Mouse (Mus musculus) activated CD4-positive, CD25-positive, alpha-beta regulatory T cell, adult 4 months (primary cell): Measurements from ENCODE around the gene Pitpnc1. TPM values are rescaled to one million over a fixed set of nuclear protein-coding genes. Genes with fewer than 3 reads are reported as not detected.
A peak's percentile ranks its signal among the peaks of the same experiment; 100 is the strongest.

ENCODE experiments used
- ATAC-seq: one replicate; pipeline ENCODE4 v1.8.0; 2017
- polyA plus RNA-seq, 2 experiments: library from polyadenylated mRNA; unstranded; fragments of 100-300 nt; shearing (Covaris generic); gene quantifications; one replicate each; pipeline ENCODE4 v1.2.1; 2017

Pitpnc1 gene
- polyA plus RNA-seq, 2 experiments from 2014 or later: 101 to 116 TPM

DNA sequence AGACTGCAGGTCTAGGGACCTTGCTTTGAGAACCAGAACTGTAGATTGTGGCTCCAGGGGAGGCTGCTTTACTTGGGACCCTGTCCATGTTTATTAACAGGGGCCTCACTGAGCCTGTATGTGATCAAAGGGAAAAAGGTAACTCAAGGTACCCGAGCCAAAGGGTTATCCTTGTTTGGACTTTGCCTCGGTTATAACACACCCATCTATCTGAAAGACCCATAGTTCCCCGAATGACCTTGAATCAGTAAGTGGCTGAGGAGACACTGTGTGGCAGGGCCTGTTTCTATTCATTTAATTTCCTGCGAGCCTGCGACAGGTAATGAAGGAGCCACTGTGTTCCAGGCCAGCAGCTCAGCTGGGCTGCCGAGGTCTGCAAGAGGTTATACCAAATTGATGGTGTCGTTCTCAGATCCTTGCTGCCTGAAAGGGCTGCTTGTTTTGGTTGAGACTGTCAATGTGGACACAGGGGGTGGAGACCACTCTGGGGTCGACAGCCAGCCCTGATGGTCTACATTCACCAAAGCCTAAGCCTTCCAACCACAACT is 246.8 kb downstream of the Pitpnc1 start:
- no peak for ATAC-seq

DNA sequence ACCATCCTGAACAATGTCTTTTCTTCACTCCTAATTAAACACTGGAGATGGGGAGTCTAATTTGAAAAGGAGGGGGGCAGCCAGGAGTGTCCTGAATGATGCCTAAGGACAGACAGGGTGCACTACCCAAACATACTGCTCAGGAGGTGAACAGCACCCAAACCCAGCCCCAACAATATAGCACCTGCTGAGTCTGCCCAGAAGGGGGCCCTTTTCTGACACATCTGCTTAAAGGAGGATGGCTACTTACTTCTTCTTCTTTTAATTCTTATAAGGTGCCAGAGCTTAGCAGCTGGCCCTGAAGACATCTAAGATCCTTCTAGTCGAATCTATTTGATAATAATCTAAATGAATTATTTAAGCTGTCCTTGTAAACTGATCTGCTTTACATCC is 247.3 kb downstream of the Pitpnc1 start:
- no peak for ATAC-seq

DNA sequence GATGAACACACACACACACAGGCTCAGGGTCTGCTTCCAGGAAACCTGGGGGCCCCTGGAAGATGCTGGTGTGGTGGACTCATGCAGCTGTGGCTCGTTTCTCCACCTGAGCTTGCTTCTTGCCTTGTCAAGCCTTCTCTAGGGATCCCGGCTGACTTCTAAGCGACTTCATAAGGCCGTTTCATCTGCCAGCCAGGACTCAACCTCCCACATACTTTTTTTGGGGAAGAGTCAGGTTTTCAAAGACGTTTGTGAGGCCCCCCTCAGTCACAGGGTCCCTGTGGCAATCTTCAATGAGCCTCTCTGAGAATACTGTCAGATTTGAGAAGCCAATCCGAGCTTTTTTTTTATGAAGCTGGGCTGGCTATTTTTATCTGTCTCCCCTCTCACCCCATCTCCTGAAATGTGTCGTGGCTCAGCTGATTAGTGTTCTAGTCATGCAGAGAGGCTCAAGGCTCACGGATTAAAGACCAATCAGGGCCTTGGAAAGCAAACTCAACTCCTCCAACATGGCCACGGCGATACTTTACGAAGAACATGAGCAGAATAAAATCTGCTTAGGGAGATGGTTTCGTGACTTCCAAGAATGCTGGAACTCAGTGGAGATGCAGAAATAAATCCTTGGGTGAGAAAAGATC is 247.8 kb downstream of the Pitpnc1 start:
- no peak for ATAC-seq

DNA sequence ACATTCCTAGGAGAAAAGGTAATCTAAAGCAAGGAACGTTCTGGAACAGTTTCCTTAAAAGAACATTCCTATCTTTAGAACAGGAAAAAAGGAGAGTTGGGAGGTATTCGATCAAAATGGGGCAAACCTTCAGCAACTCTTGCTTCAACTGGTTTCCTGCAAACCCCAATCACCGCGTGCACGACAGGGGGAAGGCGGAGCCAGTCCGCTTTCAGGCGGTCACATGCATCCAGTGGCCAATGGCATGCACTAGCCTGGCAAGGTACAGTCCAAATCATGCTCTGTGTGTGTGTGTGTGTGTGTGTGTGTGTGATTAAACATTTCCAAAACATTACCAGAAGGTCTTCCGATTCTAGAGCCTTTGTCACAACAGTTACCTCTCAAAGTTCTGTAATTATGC is 255.4 kb downstream of the Pitpnc1 start:
- ATAC-seq: no peak

DNA sequence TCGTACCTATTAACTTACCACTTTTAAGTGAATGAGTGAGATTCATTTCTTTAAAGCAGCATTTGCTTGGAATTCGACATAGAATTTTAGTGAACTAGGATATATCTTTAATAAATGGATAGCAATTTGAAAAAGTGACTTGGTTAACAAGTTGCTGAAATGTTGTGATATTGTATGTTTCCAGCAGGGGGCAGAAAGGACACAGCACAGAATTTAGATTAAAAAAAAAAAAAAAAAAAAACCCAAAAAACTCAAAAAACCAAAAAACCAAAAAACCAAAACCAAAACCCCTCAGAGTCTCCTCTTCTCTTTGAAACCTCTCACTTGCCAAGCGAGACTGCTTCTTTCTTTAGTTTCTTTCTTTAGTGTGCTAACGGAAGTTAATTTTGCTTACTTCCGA is 256.8 kb downstream of the Pitpnc1 start:
- ATAC-seq: no peak

DNA sequence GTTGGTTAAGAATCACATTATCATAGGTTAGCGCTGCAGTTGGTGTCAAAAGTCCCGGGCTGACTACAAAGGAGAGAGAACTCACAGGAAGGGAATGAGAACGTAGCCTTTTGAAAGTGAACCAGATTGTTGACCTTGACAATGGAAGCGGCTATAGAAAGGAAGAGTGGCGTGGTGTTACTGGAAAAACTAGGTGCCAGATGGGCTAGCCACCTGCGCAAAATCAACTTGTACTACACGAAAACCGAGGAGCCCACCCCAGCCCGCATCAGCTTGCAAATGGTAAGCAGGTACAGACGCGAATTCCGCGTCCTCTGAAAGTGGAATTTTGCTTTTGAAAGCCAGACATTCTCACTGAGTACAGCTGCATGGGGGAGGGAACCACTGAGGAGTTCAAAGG is 260.7 kb downstream of the Pitpnc1 start:
- ATAC-seq: no peak

DNA sequence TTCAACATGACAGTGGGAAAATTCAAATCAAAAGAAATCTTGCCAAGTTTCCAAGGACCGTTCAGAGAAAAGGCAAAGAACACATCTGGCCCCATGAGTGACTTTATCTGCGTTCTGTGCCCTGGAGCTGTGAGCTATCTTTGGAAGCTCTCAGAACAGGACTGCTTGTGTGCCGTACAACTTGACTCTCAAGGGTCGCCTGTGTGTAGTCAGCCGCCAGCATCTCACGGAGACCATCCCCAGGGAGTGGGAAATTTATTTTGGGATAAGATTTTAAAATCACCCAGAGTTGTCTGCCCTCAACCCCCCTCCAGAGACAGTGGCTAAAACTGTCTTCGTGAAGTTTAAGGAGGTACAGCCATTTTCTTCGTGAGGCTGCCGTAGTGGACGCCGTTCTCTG is 268.7 kb downstream of the Pitpnc1 start:
- no peak for ATAC-seq

DNA sequence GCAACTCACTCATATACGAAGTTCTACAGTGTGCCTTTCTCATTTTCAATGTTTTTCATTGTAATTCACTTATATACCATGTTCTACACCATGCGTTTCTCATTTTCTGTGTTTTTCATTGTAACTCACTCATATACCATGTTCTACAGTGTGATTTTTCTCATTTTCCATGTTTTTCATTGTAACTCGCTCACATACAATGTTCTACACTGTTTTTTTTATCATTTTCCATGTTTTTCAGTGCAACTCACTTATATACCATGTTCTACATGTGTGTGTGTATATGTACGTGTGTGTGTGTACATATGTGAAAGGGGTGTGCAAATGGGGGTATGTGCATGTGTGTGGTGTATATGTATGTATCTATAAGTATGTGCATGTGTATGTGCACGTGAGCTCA is 271.2 kb downstream of the Pitpnc1 start:
- ATAC-seq: no peak

DNA sequence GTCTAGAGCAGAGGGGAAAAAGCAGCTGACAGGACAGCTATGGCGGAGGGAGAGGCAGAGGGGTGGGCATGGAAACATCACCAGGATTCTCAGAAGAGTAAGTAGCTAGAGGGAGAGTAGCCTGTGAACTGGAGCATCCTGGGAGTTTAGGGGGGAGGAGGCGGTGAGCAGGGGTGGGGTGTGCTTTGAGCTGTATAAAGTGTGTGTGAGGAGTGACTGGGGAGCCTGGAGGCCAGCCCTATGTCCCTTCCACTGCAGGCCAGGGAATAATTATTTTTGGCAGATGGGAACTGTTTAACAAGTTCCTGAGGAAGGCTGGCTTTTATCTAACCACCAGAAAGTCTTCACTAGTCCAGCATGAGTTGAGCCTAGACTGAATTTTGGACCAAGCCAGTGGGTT is 275.2 kb downstream of the Pitpnc1 start:
- no peak for ATAC-seq

DNA sequence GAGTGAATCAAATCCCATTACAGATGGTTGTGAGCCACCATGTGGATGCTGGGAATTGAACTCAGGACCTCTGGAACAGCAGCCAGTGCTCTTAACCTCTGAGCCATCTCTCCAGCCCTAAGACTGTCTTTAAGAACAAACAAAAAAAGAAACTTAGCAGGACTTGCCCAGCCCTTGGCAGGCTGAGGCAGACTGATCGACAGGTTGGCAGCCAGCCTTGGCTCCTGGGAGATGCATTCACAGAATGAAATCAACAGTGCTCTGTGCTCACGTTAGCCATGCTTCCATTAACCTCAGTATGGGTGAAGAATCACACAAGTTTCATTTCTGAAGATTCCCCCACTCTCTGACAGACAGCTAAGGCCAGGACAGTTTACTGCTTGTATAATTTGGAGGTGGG is 280.1 kb downstream of the Pitpnc1 start:
- ATAC-seq: no peak

DNA sequence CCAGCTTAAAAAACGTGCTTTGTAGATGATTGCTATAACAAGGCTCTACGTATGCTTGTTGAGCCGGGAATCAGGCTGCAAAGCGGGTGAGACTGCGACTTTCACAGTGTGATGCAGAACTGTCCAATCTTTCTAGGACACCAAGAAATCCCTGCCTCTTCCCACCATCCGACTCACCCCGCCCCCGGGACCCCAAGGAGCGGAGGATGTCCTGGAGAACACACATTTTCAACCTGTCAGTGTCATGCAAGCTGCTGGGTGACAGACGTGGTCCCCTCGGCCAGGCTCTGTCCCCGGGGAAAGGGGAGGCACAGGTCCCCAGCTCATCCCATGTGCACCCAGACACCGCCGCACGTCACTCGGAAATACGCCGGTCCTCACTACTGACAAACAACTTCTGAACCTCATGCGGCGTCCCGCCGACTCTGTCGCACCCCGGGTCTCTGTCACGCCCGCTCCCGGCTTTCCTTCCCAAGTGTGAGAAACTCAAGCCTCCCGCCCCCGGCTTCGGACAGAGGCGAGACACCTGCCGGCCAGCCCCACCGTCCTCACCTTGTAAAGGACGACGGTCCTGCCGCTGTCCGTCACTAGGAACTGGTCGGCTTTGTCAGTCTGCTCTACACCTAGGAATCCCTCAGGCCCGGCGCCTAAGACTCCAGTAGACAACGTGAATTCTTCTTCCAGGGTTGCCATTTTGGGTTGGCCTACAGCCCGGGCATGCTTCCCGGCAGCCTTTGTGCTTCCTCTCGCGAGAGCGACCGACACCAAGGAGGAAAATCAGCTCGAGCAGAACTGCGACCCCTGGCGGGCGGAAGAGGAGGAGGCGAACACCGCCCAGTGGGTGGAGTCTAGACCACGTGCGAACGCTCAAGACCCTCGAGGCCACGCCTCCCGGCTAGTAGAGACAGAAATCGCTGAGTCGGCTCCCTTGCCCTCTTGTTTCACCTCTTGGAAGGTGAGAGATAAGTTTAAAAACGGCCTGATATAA is 281.6 kb downstream of the Pitpnc1 start, which contains the start of gene Nol11:
TSS of gene Nol11 (minus strand) at position 817 of the 988 bp plus-strand sequence.
- ATAC-seq: peak; percentile 99

DNA sequence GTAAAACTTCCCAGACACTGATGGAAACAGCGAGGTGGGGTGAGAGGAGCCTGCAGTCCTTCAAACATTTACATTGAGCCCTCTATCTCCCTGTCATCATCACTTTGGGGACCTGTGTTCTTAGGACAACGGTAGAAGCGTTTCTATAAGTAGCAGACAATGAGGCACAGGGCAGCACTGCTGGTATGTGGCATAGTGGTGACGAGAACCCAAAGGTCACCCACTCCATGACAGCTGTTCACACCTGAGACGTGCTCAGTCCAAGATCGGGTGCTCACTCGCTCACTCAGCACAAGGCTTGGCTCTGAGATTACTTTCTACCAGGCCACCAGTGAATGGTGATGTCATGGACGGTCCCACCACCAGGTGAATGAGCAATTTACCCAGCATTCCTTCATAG is 286.7 kb downstream of the Pitpnc1 start:
- ATAC-seq: no peak

DNA sequence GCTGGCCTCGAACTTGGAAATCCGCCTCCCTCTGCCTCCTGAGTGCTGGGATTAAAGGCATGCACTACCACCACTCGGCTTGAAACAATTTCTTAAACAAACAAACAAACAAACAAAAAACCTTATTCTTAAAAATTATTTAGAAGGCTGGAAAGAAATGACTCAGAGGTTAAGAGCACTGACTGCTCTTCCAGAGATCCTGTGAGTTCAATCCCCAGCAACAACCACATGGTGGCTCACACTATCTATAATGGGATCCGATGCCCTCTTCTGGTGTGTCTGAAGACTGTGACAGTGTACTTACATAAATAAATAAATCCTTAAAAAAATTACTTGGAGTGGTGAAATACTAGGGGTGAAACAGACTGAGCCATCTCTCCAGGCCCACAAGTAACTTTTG is 309.3 kb downstream of the Pitpnc1 start:
- ATAC-seq: no peak

DNA sequence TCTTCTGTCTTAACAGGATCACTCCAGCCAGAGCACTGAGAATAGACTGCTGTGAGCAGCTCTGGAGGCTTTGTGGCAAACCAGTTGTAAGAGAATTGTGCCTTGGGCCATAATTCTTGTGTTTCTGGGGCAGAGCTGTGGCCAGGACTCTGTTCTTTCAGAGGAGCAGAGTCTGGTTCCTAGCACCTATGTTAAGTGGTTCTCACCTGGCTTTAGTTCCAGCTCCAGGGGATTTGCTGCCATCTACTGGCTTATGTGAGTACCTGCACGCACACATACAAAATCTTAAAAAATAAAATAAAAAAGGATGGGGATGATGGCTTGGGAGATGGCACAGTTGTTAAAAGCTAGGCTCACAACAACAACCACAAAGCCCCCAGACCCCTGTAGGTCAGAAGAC is 311.5 kb downstream of the Pitpnc1 start:
- no peak for ATAC-seq

Other genes with a start within 250 kb of the Pitpnc1 start
- 100 to 1,000 TPM; 121 to 141 TPM for gene Psmd12, start 8.8 kb upstream of the Pitpnc1 start, polyA plus RNA-seq
- gene Helz, start 77.2 kb upstream of the Pitpnc1 start, polyA plus RNA-seq: 10 to 100 TPM; 23.9 to 30.6 TPM
- not detected for gene Cacng1, start 245.8 kb upstream of the Pitpnc1 start, polyA plus RNA-seq